Mouse (Mus musculus) ES-Bruce4 (cell line): ENCODE measurements around the gene Txn2.
A peak's percentile ranks its signal among the peaks of the same experiment; 100 is the strongest.

ENCODE experiments used
- CTCF ChIP-seq: IDR thresholded peaks from one replicate; pipeline ENCODE4 v1.8.1; 2011; ENCODE audit warnings: low read depth, low read length
- EP300 ChIP-seq: IDR thresholded peaks from 2 replicates; pipeline ENCODE4 v1.6.1; 2011; ENCODE audit warnings: low read depth, low read length; ENCODE audit not compliant: insufficient read depth
- POLR2A ChIP-seq: IDR thresholded peaks from one replicate; pipeline ENCODE4 v1.8.1; 2011; ENCODE audit warnings: low read length; ENCODE audit not compliant: insufficient read depth

DNA sequence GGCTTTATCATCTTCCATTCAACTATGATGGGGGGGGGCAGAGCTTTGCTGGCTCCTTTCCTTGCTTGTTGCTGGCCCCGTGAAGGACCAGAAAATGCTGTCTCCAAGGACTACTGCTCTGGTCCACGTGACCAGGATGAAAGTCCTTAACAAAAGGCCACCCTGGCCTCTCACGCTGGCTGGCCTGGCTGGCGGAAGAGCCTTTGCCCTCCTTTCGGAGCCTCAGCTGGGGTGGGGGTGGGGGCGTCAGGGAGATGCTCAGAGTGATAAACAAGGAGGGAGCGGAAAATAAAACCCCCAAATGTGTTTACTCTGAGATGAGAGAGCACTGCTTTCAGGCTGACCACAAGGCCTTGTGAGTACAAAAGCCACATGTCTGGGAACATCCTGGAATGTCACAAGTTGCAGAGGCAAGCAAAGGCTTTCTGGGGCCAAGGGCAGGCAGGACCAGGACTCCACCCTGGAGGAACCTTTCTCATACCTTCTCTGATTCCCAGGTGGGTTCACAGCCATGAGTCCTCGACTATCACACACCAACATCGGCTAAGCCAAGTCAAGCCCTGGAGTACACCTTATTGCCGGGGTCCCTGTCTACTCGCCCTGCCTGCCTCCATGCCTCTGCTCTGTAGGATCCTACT is 62.1 kb downstream of the Txn2 start:
- TF ChIP-seq CTCF (no peak), POLR2A (no peak), EP300 (peak; percentile 88)
